Mouse (Mus musculus) Patski (cell line): Measurements from ENCODE around the gene Lrrc25. TPM values are rescaled to one million over a fixed set of nuclear protein-coding genes. Genes with fewer than 3 reads are reported as not detected.

ENCODE experiments used
- ATAC-seq: fragments of 100-300 bp; one replicate; pipeline ENCODE4 v1.8.0; 2021
- CTCF ChIA-PET: fragments of 350-600 bp; sonication (Branson Sonifier 250); formaldehyde crosslinking; loops from one replicate; lab custom pipeline; 2022; ENCODE audit warnings: inconsistent platforms; lab: Charles Lee
- POLR2A ChIA-PET: fragments of 350-600 bp; sonication (Branson Sonifier 250); formaldehyde crosslinking; loops from one replicate; lab custom pipeline; 2022; ENCODE audit warnings: antibody characterized with exemption, inconsistent platforms; lab: Charles Lee
- DNase-seq: peaks from one replicate; pipeline ENCODE4 v3.0.0-alpha.2; 2011; ENCODE audit warnings: low read depth, low spot score
- H3K27me3 ChIP-seq: fragments of 371-371 bp; one replicate; pipeline ENCODE4 v1.5.1; 2021
- CTCF ChIP-seq: fragments of 100-300 bp; IDR thresholded peaks from one replicate; pipeline ENCODE4 v1.5.1; 2021
- in situ Hi-C: fragments of 300-500 bp; cut with MboI; formaldehyde crosslinking; loops from 3 replicates; pipeline ENCODE4 v1.11.1; 2018; ENCODE audit warnings: low pct_unique_long_range_greater_than_20kb, mixed read lengths
- polyA plus RNA-seq: library from polyadenylated mRNA; unstranded; gene quantifications from one replicate; pipeline ENCODE4 v1.2.3, GENCODE M21; 2021

The Lrrc25 gene
- polyA plus RNA-seq, 1 experiment from 2014 or later: 0.04 TPM

- TF ChIP-seq CTCF: no peak
- ATAC-seq (no peak), DNase-seq (no peak)
- in situ Hi-C loops: no loop called here
- POLR2A ChIA-PET: interaction anchor here (1.4 kb wide), 1 partner anchor 18 kb away, joined by 3 read pairs; no protein-coding TSS in a partner anchor
- CTCF ChIA-PET: interaction anchor here (1.2 to 1.5 kb wide), 2 partner anchors 10 to 13 kb away, joined by 3 read pairs; no protein-coding TSS in a partner anchor
- H3K27me3 ChIP-seq: no peaks in the 10 kb centered on the region
These were observed 24.4 kb upstream of the Lrrc25 start for GRCm38 (mm10) chr8:70591569-70591968.

- peak; percentile 2 for ATAC-seq
- ChIA-PET CTCF (interaction anchor here (1.5 kb wide), 1 partner anchor 11 kb away, joined by 3 read pairs; no protein-coding TSS in a partner anchor), POLR2A (no interaction called here)
- DNase-seq: no peak
- in situ Hi-C loops: no loop called here
- no peaks in the 10 kb centered on the region for H3K27me3 ChIP-seq
- TF ChIP-seq CTCF: no peak
These were observed 22.8 kb upstream of the Lrrc25 start for GRCm38 (mm10) chr8:70593173-70593572.

DNA sequence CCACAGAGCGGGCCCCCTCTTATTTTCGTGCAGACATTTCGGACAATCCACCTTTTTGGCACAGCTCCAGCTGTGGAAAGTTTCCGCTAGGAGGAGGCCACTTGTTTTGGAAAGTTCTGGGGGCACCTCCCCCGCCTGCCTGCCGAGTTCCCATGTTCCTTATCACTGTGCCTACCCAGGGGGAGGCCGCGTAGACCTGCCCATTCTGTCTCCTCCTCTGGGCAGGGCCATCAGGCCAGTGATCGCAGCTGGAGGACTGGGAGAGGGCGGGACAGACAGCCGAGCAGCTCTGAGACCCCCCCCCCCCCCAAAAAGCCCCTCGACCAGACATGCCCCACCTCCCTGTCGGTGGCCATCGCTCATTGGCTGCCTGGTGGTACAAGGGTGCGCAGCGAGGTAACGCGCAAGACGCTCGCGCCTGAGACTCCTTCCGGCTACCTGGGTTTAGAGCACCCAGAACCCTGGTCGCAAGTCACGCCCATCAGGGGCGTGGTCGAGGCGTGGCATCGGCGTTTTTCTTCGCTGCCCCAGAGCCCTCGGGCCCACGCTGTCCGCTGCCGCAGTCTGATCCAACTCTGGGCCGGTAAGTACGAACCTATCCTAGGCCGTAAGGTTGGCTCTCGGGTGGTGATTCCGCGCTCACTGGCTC is 21.9 kb upstream of the Lrrc25 start, which contains the start of gene Isyna1:
Isyna1 (plus strand) TSS at position 413 of the 649 bp plus-strand sequence.
- in situ Hi-C loops: no loop called here
- DNase-seq (no peak), ATAC-seq (no peak)
- H3K27me3 ChIP-seq: no peaks in the 10 kb centered on the region
- ChIA-PET CTCF (no interaction called here), POLR2A (interaction anchor here (0.5 kb wide), 1 partner anchor 11 kb away, joined by 3 read pairs; no protein-coding TSS in a partner anchor)
- TF ChIP-seq CTCF: no peak

DNA sequence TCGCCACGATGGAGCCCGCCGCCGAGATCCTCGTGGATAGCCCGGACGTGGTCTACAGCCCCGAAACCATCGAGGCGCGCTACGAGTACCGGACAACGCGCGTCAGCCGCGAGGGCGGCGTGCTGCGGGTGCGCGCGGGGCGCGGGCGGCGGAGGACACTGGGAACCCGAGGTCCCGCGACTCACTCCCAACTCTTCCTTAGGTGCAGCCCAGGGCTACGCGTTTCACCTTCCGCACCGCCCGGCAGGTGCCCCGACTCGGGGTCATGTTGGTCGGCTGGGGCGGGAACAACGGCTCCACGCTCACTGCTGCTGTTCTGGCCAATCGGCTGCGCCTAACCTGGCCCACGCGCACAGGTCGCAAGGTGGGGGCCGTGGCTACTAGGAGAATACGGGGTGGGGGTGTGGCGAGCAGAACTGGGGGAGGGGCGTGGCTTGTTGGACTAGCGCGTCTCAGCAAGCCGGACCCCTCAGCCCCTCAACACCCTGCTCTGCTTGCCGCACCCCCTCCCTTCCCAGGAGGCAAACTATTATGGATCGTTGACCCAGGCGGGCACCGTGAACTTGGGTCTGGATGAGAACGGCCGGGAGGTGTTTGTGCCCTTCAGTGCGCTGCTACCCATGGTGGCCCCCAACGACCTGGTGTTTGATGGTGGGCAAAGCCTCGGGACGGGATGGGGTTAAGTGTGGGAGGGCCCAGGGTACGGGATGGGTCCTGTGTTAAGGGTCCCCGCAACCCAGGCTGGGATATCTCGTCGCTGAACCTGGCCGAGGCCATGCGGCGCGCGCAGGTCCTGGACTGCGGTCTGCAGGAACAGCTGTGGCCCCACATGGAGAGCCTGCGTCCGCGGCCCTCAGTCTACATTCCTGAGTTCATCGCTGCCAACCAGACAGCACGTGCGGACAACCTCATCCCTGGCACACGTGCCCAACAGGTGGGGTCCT is 21.1 kb upstream of the Lrrc25 start:
- POLR2A ChIA-PET: no interaction called here
- no peaks in the 10 kb centered on the region for H3K27me3 ChIP-seq
- in situ Hi-C loops: no loop called here
- TF ChIP-seq CTCF: no peak
- CTCF ChIA-PET: no interaction called here
- ATAC-seq (no peak), DNase-seq (no peak)

DNA sequence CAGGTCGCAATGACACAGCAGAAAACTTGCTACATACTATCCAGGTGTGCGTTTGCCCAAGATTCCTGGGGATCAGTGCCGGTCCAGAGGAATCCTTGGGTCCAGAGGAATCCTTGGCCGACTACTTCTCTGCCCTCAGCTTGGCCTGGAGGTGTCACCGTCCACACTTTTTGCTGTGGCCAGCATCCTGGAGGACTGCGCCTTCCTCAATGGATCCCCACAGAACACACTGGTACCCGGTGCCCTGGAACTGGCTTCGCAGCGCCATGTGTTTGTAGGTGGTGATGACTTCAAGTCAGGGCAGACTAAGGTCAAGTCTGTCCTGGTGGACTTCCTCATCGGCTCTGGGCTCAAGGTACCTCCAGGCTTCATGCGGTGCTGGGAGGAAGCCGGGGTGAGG is 20.1 kb upstream of the Lrrc25 start:
- in situ Hi-C loops: no loop called here
- no peak for ATAC-seq
- CTCF ChIA-PET: no interaction called here
- no peaks in the 10 kb centered on the region for H3K27me3 ChIP-seq
- no peak for DNase-seq
- POLR2A ChIA-PET: interaction anchor here (1.0 kb wide), 1 partner anchor 13 kb away, joined by 6 read pairs; the partner anchor contains the start of gene Ssbp4
- no peak for TF ChIP-seq CTCF

GRCm38 (mm10) chr8:70596216-70596615 is 19.7 kb upstream of the Lrrc25 start:
- ChIA-PET CTCF (interaction anchor here (0.8 kb wide), 1 partner anchor 10 kb away, joined by 3 read pairs; no protein-coding TSS in a partner anchor), POLR2A (interaction anchor here (1.0 to 1.3 kb wide), 2 partner anchors 10 to 12 kb away, joined by 3 to 6 read pairs; partner anchors contain the start of gene Ssbp4)
- no peak for TF ChIP-seq CTCF
- DNase-seq (no peak), ATAC-seq (no peak)
- H3K27me3 ChIP-seq: no peaks in the 10 kb centered on the region
- in situ Hi-C loops: no loop called here

DNA sequence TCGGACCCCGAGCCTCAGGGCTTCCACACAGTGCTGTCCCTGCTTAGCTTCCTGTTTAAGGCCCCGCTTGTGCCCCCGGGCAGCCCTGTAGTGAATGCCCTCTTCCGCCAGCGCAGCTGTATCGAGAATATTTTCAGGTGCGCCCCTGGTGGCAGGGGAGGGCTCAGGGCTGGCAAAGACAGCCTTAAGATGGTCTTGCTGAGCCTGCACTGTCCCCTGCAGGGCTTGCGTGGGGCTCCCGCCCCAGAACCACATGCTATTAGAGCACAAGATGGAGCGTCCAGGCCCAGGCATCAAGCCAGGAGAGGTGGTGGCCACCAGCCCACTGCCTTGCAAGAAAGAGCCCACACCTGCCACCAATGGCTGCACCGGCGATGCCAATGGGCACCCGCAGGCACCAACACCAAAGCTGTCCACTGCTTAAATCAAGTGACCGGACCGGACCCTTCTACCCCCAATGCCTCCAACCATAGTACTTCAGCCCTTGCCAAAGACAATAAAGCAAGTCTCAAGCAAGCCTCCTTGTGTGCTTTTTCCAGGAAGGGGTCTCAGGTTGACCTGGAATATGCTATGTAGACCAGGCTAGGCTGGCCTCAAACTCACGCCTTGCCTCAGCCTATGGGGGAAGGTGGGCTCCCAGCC is 19.1 kb upstream of the Lrrc25 start:
- DNase-seq (no peak), ATAC-seq (no peak)
- ChIA-PET CTCF (interaction anchor here (0.8 kb wide), 1 partner anchor 9 kb away, joined by 3 read pairs; no protein-coding TSS in a partner anchor), POLR2A (interaction anchor here (1.0 to 1.3 kb wide), 2 partner anchors 11 to 12 kb away, joined by 3 to 6 read pairs; partner anchors contain the start of gene Ssbp4)
- in situ Hi-C loops: no loop called here
- no peaks in the 10 kb centered on the region for H3K27me3 ChIP-seq
- no peak for TF ChIP-seq CTCF

- TF ChIP-seq CTCF: no peak
- in situ Hi-C loops: no loop called here
- ATAC-seq (no peak), DNase-seq (no peak)
- ChIA-PET POLR2A (interaction anchor here (1.3 kb wide), 1 partner anchor 11 kb away, joined by 3 read pairs; no protein-coding TSS in a partner anchor), CTCF (no interaction called here)
- H3K27me3 ChIP-seq: no peaks in the 10 kb centered on the region
These were observed 18.3 kb upstream of the Lrrc25 start for GRCm38 (mm10) chr8:70597417-70598272.

GRCm38 (mm10) chr8:70598283-70598682 is 17.7 kb upstream of the Lrrc25 start:
- H3K27me3 ChIP-seq: no peaks in the 10 kb centered on the region
- DNase-seq (no peak), ATAC-seq (no peak)
- TF ChIP-seq CTCF: no peak
- CTCF ChIA-PET: no interaction called here
- POLR2A ChIA-PET: no interaction called here
- in situ Hi-C loops: no loop called here
